Mouse (Mus musculus): Measurements from ENCODE around the gene Hdac8. TPM values are rescaled to one million over a fixed set of nuclear protein-coding genes. Genes with fewer than 3 reads are reported as not detected.
A peak's percentile ranks its signal among the peaks of the same experiment; 100 is the strongest.

Hdac8 gene
- 10 to 100 TPM in 1 of 2 experiments, 1 to 10 TPM in 1; 9.7 to 12.2 TPM for total RNA-seq (2021)

- intact Hi-C loops (cut with DNase I), result no loop called here
- DNase-seq (ENCODE audit: extremely low spot score in 1 of 2, low spot score in 2 of 2), result peak; percentile 42 to 50
Measured at GRCm38 (mm10) chrX:102504644-102505481, at the start of gene Hdac8. Hdac8 (minus strand) TSS chrX:102505359.

DNA sequence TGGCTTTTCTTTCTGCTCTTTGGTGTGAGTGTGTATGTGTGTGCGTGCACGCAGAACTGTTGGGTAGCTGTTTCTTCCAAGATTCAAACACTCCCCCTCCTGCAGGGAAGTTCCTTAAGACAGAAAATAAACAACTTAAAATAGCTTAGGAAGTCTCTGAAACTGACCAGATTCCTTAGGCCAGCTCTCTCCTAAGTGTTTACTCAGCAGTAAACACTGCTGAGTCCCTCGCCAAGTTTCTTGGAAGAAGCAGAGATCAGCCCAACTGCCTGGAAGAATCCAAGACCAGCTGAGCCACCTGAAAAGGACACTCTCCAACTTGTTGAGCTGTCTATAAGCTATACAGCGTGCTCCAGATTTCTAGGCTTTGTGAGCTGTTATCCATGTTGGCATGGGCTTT lies 4.0 kb upstream of the Hdac8 start:
- DNase-seq (ENCODE audit: extremely low spot score in 1 of 2, low spot score in 2 of 2), result no peak

DNA sequence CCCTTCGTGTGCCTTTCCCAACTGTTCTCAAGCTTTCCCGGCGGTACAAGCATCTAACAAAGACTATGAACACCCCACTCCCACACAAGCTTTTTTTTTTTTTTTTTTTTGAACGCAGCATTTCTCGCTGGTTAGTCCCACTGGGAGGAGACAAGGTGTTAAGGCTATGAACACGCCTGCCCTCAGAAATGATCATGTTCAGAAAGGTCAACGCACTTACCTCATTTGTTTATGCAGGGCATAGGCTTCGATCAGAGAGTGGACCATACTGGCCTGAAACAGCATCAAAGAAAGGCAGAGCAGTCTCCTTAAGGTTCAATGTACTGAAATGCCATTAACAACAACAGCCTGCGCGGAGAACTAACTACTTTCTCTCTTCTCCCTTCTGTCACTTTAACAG lies 980 bp downstream of the Hdac8 start:
- intact Hi-C loops (cut with DNase I), result no loop called here
- no peak for DNase-seq (ENCODE audit: extremely low spot score in 1 of 2, low spot score in 2 of 2)

More for the DNA sequence above, 4.0 kb upstream of the Hdac8 start:
- intact Hi-C loops (cut with DNase I), result no loop called here

- no peak for DNase-seq (ENCODE audit: extremely low spot score in 1 of 2, low spot score in 2 of 2)
- intact Hi-C loops (cut with DNase I), result no loop called here
Measured at GRCm38 (mm10) chrX:102493992-102494730, 11.0 kb downstream of the Hdac8 start.

DNA sequence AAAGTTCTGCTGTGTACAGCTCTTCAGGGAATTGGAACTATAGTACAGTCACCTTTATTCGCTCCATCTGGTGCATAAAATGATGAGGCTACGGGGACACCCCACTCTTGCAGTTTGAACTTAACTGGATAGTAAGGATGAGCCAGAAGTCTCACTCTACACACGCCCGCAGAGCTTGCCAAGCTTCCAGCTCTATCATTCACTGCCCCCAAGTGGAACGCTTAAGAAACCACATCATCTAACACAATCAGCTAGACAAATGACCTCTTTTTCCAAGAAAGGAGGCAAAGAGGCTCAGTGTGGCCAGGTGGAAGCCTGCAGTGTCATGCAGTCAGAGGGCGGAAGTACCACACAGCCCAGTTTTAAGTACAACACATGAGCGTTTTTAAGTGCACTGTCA lies 19.6 kb downstream of the Hdac8 start:
- no peak for DNase-seq (ENCODE audit: extremely low spot score in 1 of 2, low spot score in 2 of 2)
- intact Hi-C loops (cut with DNase I), result no loop called here

DNA sequence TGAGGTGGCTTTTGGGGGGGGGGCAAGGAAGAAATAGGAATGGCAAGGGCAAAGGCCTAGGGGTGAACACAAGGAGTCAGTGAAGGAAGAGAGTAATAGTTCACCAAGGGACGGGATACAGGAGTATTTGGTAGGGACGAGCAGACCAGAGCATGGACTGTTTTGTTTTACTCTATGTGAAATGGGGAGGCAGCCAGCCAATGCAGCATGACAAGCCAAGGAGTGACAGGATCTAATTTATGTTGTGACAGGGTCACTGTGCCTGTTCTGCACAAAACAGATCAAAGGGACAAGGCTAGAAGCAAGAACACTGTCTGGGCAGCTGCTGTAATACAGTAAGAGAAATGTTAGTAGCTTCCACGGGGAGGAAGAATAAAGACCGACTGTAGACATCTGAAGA lies 25.5 kb downstream of the Hdac8 start:
- intact Hi-C loops (cut with DNase I), result no loop called here
- DNase-seq (ENCODE audit: extremely low spot score in 1 of 2, low spot score in 2 of 2), result no peak

DNA sequence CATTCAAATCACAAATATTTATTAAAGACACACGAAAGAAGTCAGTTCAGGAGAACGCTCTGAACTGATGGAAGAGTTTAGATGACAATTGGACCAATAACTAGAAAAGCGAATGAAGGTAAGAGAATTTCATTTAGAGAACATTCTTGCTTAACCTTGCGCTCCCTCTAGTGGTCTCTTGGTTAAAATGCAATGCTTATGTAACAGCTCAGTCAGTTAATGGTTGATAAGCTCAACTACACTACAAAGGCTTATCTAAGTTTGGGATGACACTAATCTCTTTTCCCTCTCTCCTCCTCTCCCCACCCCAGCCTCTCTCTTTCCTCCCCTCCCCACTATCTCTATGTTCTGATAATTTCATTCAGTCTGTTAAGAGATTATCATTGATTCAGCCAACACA lies 26.2 kb downstream of the Hdac8 start:
- peak in 1 of 2 experiments; percentile 40 for DNase-seq (ENCODE audit: extremely low spot score in 1 of 2, low spot score in 2 of 2)
- intact Hi-C loops (cut with DNase I), result no loop called here

DNA sequence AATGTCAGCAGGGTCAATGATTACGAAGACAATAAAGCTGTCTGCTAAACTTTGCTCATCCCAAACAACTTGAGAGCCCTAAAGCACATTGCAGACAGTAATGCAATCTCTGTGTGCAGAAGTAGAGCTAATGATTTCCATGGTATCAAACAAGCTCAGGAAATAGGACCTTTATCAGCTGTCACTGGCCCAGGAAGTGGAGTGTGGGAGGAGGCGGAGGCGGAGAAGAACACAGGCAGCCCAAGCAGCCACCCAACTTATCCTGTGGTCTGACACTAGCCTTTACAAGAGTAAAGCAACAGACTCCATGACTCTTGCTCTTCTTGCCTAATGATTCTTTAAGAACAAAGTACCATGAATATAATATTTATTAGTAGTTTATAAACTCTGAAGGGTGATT lies 26.7 kb downstream of the Hdac8 start:
- no peak for DNase-seq (ENCODE audit: extremely low spot score in 1 of 2, low spot score in 2 of 2)
- intact Hi-C loops (cut with DNase I), result no loop called here

DNA sequence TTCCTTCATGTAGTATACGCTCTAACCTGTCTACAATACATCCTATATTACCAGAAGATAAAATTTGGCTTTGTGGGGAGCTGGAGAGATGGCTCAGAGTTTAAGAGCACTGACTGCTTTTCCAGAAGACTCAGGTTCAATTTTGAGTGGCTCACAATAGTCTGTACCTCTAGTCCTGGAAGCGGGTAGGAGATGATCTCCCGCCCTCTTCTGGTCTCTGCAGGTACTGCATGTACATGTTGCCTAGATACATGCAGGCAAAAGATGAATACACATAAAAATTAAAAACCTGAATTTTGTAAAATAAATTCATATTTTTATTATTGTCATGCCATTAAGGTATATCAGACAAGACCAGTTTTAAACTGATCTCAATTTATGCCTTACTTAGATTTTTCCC lies 28.4 kb downstream of the Hdac8 start:
- DNase-seq (ENCODE audit: extremely low spot score in 1 of 2, low spot score in 2 of 2), result peak; percentile 62 to 66
- intact Hi-C loops (cut with DNase I), result no loop called here

- intact Hi-C loops (cut with DNase I), result no loop called here
- DNase-seq (ENCODE audit: extremely low spot score in 1 of 2, low spot score in 2 of 2), result peak in 1 of 2 experiments; percentile 27
Measured at GRCm38 (mm10) chrX:102475555-102475954, 29.6 kb downstream of the Hdac8 start.

DNA sequence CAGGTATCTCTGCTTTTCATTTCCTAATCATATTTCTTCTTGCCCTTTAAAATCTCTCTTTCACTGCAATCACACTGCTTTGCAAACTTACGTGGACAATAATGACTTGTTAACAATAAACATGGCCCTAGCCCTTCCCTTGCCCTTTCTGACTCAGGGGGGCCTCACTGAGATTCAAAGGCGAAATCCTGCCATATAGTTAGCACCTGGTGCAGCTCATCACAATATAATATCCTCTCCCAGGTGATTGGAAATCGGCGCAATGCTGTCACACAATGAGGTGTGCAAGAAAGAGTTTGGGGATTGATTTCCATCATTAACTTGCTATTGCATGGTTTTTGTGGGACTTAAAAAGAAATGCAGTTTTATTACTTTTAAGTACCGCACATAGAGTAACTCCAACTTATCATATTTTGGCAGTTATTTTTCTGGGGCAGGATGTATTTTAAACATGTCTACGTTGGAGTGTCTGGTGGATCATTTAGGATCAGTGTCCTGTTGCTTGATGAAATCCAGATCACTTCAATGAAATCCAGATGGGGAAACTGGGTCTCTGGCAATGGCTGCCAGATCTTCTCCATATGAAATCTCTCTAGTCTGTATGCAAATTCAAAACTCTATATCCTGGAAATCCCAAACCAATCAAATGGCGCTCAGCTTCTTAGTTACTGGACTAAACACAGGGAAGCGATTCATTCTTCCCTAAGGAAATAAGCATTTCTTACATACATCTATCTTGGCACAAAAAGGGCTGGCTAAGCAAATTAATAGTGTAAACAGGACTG lies 86.6 kb downstream of the Hdac8 start:
- intact Hi-C loops (cut with DNase I), result no loop called here
- DNase-seq (ENCODE audit: extremely low spot score in 1 of 2, low spot score in 2 of 2), result no peak

- intact Hi-C loops (cut with DNase I), result no loop called here
Measured at GRCm38 (mm10) chrX:102416972-102417371, 88.2 kb downstream of the Hdac8 start.

DNA sequence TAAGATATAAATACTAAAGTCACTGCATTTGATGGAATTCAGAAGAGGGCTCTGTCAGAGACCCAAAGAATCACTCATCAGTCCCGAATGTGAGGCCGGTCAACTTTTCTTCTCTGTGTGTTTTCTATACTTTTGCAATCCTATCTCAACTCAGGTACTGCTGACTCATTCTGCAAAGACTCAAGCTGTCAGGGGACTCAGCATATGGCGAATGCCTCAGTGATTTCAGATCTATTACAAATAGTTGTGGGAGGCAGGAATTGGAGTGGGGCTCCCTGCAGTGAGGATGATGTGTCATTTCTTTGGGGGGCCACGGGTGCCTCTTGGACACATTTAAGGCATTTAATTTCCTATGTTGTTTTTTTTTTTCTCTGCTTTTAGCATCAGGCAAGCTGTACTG lies 88.8 kb downstream of the Hdac8 start:
- no peak for DNase-seq (ENCODE audit: extremely low spot score in 1 of 2, low spot score in 2 of 2)

More at GRCm38 (mm10) chrX:102416972-102417371, 88.2 kb downstream of the Hdac8 start:
- no peak for DNase-seq (ENCODE audit: extremely low spot score in 1 of 2, low spot score in 2 of 2)

DNA sequence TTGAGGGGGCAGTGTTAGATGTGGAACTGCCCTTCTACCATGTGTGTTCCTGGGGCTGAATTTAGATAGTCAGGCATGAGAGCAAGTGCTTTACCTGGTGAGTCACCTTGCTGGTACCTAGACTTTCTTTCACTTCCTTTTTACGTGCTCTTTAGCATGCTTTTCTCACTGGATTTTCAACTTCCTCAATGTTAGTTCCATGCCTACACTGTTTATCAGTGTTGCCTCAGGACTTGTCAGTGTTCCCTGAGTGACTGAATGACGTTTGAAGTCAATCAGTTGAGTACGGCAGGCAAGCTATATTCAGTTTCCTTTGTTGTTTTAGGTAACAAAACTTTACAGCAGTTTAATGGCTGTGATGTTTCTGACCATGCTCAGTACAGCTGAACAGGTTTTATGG lies 120.4 kb downstream of the Hdac8 start:
- intact Hi-C loops (cut with DNase I), result no loop called here
- no peak for DNase-seq (ENCODE audit: extremely low spot score in 1 of 2, low spot score in 2 of 2)

More for the DNA sequence above, 88.8 kb downstream of the Hdac8 start:
- intact Hi-C loops (cut with DNase I), result no loop called here

DNA sequence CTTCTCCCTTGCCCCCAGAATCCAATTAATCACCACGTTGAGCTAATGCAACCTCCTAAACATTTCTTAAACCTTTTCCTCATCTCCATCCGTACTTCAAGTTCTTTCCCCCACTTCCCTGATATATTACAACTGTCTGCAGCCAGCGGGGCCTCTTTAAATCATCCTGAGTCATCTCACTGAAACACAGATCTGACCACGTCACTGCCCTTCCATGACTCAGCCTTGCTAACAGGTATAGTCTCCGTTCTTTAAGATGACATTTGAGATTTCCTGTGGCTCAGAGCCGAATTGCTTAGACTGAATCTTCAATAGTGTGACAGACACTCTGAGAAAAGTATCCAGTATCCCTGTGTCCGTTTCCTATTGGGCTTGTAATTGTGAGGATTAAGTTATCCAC lies 122.0 kb downstream of the Hdac8 start:
- intact Hi-C loops (cut with DNase I), result no loop called here
- DNase-seq (ENCODE audit: extremely low spot score in 1 of 2, low spot score in 2 of 2), result no peak

DNA sequence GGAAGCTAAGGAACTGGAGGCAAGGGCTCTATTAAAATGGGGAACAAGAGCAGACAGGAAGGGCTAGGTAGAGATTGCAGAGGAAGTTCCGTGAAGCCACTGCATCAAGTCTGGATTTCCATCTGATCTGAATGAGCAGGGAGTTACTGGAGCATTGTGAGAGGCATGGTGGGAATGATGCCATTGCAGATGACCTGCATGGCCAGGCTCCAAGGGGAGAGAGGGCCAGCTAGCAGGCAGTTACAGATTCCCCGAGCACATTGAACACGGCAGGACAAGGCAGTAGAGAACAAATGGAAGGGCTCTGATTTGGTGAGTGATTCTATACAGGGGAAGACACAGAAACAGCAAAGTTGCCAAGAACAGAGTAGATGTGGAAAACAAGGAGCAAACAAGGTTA lies 138.6 kb downstream of the Hdac8 start:
- DNase-seq (ENCODE audit: extremely low spot score in 1 of 2, low spot score in 2 of 2), result no peak
- intact Hi-C loops (cut with DNase I), result no loop called here

GRCm38 (mm10) chrX:102362244-102362643 lies 142.9 kb downstream of the Hdac8 start:
- DNase-seq (ENCODE audit: extremely low spot score in 1 of 2, low spot score in 2 of 2), result no peak
- intact Hi-C loops (cut with DNase I), result no loop called here

DNA sequence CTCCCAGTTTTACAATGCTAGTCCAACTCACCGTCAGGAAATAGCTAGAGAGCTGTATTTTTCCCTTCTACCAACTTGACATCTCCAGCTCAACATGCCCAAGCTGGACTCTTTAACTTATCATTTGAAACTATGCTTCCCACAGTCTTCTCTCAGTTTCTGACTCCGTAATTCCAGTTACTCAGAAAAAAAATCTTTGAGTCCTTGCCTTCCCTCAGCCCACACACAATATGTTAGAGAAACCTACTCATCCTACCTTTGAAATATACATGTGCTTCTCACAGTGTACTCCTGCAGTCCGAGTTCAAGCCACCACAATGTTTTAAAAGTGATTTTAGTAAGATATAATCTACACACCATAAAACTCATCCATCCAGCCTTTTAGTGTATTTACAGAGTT lies 151.7 kb downstream of the Hdac8 start:
- intact Hi-C loops (cut with DNase I), result no loop called here

More for the DNA sequence above, 151.7 kb downstream of the Hdac8 start:
- no peak for DNase-seq (ENCODE audit: extremely low spot score in 1 of 2, low spot score in 2 of 2)
